Mouse (Mus musculus) large intestine, adult 2 months (tissue): ENCODE data around the gene Magi2. TPM values are rescaled to one million over a fixed set of nuclear protein-coding genes. Genes with fewer than 3 reads are reported as not detected.

Source experiments
- DNase-seq: peaks from one replicate; pipeline ENCODE4 v3.0.0-alpha.2; 2012; ENCODE audit warnings: low read depth, low spot score
- WGBS: fragments of 180-500 bp; shearing (Covaris S2); methylation state at CpG from one replicate; pipeline ENCODE4 v1.1.7; 2018; 5-methylcytosine and 5-hydroxymethylcytosine counted together
- polyA plus RNA-seq: library from polyadenylated mRNA; depleted of rRNA; stranded (reverse); fragments of >200 nt; gene quantifications from 2 replicates; pipeline ENCODE4 v1.2.3, GENCODE M21; 2012

Gene Magi2
- polyA plus RNA-seq, 1 experiment: 0.21 TPM

DNA sequence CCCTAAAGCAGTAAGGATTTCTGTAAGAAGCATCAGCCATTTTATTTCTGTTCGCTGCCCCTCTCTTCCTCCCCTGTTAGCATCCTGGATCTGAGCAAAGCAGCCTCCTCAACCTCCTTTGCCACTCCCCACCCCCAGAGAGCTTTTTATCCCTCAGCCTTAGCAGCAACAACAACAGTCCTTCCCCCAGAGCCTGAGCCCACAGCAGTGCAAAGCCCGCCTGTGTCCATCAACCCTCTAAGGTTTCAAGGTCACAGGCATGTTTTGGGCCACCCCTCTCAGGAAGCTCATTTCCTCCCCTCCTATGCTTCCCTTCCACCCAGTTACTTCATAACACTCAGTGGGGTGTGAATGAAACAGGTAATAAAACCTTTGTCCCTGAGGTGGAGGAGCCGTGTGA is 1309.7 kb downstream of the Magi2 start:
- WGBS: 47% methylated on average over 3 of the region's 3 CpGs

DNA sequence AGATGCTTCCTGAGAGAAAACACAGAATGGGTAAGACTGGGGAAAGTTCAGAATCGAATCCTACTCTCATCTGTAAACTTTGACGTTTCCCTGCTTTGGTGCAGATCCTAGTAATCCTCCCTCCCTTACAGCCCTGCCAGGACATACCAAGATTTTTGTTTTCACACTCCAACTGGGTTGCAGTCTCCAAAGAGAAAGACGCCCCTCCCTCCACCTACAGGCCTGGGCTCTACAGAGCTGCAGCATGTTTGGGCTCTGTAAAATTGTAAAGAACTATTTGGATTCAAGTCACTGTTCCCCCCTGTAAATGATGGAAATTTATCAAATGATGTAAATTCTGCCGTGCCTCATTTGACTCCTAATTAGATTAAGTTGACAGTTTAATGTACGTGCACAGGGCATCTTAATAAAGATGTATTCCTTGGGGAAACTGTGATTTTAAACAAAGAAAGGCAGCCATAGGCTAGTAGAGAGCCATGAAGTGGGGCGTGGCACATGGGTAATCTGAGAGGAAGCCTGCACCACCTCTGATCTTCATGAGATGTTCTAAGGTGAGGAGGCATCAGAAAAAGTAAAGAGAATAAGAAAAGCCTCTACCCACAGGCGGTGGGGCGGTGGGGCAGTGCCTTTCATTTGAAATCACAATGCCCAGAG is 1310.7 kb downstream of the Magi2 start:
- 68% methylated on average over 8 of the region's 8 CpGs for WGBS
- no peak for DNase-seq

More for the DNA sequence above, 1309.7 kb downstream of the Magi2 start:
- DNase-seq: no peak

- WGBS: 75% methylated on average over 5 of the region's 5 CpGs
- no peak for DNase-seq
Observed at GRCm38 (mm10) chr5:20544374-20544773, 1317.5 kb downstream of the Magi2 start.

DNA sequence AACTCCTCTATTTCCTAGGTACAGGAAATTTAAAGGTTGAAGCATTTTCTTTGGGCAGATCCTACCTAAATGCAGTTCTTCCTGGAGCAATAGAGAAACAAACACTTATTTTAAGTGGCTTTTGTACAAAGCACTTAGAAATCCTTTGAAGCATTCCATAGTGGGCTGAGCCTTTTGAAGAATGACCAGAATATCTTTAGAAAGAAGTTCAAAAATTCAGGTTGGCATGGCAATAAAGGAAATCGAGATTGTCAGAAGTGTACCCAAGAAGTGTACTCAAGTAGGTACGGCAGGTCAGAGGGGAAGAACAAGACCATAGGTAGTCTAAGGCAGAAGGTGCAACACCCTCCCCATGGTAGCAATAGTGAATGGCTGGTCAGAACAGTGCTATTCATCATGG is 1332.5 kb downstream of the Magi2 start:
- DNase-seq: no peak
- 76% methylated on average over 2 of the region's 2 CpGs for WGBS

- 77% methylated on average over 4 of the region's 4 CpGs for WGBS
- DNase-seq: no peak
Observed at GRCm38 (mm10) chr5:20559821-20560220, 1333.0 kb downstream of the Magi2 start.

DNA sequence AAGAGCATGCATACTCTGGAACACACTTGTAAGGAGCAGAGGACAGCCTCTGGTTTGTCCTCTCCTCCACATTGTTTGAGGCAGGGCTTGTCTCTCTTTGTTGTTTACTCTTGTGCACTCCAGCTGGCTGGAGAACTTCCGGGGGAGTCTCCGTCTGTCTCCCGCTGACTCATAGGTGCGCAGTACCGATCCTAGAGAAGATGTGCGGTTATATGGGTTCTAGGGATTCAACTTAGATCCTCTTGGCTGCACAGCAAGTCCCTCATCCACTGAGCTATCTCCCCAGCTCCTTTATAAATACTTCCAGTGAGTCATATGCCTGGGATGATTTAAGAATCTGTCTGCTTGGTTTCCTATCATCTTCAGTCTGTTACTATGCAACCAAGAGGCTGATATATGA is 1341.6 kb downstream of the Magi2 start:
- WGBS: 51% methylated on average over 6 of the region's 6 CpGs
- DNase-seq: no peak

DNA sequence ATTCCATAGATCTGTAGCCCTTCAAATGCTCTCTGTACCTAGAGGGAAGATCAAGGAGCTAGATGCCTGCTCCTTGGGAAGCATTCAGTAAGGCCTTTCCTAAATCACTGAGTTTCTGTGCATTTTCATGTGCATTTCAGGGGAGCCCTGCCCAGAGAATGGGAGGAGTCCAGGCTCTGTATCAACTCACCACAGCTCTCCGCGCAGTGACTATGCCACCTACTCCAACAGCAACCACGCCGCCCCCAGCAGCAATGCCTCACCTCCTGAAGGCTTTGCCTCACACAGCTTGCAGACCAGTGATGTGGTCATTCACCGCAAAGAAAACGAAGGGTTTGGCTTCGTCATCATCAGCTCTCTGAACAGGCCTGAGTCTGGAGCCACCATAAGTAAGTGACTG is 1342.1 kb downstream of the Magi2 start:
- 96% methylated on average over 7 of the region's 7 CpGs for WGBS
- DNase-seq: no peak

GRCm38 (mm10) chr5:20574816-20575215 is 1348.0 kb downstream of the Magi2 start:
- no peak for DNase-seq
- WGBS: 25% methylated on average over 2 of the region's 2 CpGs

DNA sequence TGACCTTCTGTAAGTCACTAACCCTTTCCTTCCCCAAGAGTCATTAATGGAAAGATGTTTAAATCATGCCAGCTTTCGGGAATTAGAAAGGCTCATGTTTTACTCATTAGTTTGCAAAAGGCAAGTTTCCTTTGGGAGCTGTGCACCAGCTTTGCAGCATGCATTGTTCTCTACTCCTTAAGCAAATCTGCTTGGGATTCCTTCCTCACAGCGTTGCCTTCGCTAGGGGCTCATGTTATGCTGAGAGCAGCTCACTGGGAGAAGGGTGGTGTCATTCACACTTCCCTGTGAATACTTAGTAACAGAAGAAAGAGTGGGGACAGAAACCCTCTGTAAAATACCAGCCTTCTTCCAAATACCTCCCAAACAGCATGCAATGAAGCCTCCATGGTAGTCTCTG is 1349.0 kb downstream of the Magi2 start:
- WGBS: 49% methylated on average over 3 of the region's 3 CpGs
- no peak for DNase-seq

- no peak for DNase-seq
Observed at GRCm38 (mm10) chr5:20576266-20576665, 1349.4 kb downstream of the Magi2 start.

GRCm38 (mm10) chr5:20578666-20579065 is 1351.8 kb downstream of the Magi2 start:
- DNase-seq: no peak
- 78% methylated on average over 3 of the region's 3 CpGs for WGBS

DNA sequence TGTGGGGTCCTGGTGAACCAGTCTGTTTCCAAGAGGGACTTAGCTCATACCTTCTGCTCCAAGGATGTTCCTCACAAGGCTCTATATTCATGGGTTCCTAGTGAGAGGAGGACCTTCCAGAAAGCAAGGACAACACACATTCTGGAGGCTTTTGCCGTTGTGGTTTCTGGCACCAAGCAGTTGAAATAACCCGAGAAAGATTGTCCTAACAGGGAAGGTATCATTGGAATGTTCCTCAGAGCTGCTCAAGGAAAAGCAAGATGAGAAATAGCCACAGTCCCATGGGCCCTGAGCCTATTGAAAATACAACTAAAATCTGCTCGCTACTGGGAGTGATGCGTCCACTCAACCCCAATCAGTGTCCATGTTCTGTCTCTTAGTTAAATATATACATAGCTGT is 1353.8 kb downstream of the Magi2 start:
- 85% methylated on average over 4 of the region's 4 CpGs for WGBS
- DNase-seq: no peak

- DNase-seq: no peak
- 67% methylated on average over 10 of the region's 10 CpGs for WGBS
Observed at GRCm38 (mm10) chr5:20582995-20583435, 1356.2 kb downstream of the Magi2 start.

DNA sequence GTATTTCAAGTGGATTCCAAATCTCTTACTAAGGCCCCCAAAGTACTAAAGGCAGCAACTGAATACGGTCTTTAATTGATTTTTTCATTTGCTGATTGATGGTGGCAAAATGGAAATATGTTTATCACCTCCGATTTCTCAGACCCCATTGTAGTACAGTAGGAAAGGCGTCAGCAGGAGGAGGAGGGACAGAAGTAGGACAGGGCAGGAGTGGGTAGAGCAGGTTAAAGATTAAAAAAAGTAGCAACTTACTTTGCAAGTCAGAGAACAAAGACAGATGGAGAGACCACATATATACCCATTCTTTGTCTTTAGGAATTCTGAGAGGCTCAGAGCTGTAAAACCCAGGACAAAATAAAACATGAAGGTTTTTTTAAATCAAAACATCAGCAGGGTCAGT is 1356.8 kb downstream of the Magi2 start:
- DNase-seq: no peak
- WGBS: 65% methylated on average over 3 of the region's 3 CpGs

DNA sequence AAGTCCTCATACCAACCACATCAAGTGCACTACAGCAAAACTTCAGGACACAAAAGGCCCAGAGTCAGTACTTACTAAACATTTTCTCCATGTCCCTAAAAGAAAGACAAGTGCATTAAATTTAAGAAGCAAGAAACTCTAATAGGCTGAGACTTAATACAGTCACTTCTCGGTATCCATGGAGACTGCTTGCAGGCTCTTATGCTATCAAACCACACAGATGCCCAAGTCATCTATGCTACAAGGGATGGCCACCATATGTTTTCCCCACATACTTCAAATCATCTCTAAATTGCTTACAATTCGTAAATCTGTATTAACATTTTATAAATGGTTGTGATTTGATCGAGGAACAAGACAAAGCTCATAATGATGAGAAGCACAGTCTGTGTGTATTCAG is 1357.9 kb downstream of the Magi2 start:
- WGBS: 86% methylated on average over 3 of the region's 3 CpGs
- no peak for DNase-seq

- DNase-seq: no peak
- WGBS: 30% methylated on average over 3 of the region's 3 CpGs
Observed at GRCm38 (mm10) chr5:20589731-20590130, 1362.9 kb downstream of the Magi2 start.

DNA sequence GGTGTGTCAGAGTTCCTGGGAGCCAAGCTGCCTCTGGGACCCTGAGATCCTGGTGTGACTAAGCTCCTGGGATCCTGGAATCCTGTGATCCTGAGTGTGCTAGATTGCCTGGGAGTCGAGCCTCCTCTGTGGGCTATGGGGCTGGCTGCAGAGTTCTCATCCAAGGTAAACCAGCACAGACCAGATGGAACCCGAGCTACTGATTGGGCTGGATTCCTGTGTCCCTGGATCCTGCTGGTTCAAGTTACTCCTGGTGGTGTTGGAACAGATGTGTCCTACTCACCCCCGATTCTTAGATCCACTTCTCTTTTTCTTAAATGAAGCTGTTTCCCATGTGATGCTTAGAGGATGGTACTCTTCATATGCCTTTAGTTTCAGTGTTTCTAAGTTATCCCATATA is 1371.4 kb downstream of the Magi2 start:
- 57% methylated on average over 3 of the region's 3 CpGs for WGBS
- DNase-seq: no peak

GRCm38 (mm10) chr5:20603756-20604469 is 1377.1 kb downstream of the Magi2 start:
- WGBS: 60% methylated on average over 7 of the region's 7 CpGs
- no peak for DNase-seq

DNA sequence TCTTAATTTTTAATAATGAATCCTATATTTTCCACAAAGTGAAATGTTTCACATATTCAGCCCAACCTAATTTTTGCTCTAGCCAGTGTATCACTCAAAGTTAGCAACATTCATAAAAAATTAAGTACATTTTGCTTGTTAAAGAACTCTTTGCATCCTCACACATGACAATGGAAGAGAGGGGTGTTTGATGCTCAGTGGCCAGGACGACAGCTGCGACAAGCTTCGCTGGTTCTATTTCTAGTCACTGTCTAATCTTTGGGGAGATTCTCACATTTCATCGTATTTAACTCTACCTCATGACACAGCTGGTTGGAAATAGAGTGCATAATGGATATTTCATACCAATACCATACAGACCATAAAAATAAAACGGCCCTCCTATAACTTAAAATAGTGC is 1379.7 kb downstream of the Magi2 start:
- DNase-seq: no peak
- WGBS: 92% methylated on average over 5 of the region's 5 CpGs

DNA sequence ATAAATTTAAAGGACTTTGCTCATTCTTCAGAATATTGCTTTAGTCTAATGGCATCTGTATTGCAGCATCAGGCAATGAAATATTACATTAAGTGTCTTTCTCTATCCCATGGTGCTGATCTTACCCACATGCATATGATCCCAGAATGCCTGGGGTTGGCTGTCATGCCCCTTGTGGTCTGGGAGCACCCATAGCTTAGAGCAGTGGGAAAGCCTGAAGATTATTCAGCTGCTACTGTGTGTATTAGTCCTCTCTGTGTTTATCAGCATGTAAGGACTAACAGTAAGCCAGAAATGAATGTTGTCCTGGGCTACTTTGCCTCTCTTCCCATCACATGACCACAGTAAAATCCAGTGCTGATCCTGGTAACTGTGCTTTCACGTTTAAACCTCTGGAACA is 1380.7 kb downstream of the Magi2 start:
- WGBS: 34% methylated on average over 1 of the region's 1 CpGs
- no peak for DNase-seq

DNA sequence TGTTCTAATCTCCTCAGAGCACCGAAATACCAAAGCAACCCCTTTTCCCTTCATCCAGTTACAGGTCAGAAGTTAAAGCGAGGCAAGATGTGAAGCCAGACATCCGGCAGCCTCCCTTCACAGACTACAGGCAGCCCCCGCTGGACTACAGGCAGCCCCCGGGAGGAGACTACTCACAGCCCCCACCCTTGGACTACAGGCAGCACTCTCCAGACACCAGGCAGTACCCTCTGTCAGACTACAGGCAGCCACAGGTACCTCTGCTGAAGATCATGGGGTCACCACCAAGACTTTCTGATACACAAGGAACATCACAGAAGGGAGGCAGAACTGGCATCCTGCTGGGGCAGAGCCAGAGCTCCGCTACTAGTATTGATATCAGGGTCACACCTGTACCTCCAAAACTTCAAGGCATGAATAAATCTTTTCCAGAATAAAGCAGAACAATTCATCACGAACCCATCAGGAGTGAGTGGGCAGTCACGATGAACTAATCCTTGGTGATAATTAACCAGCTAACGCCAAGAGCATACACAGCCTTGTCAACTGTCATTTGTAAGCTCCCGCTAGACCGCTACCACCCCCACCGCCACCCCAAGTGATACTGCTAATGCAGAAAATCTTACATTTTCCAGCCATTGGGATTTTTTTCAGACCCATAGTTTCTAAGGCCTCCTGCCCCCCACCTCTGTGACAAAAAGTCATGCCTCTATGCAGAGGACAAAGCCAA is 1382.5 kb downstream of the Magi2 start:
- 79% methylated on average over 12 of the region's 12 CpGs for WGBS
- no peak for DNase-seq
